Mouse (Mus musculus): Measurements from ENCODE around the gene Cxcl9. TPM values are rescaled to one million over a fixed set of nuclear protein-coding genes. Genes with fewer than 3 reads are reported as not detected.

The Cxcl9 gene
- polyA plus RNA-seq, 1 experiment from 2014 or later: not detected

- 90% methylated on average over 13 of the region's 13 CpGs for WGBS
- no peak for ATAC-seq
- H3K27me3 ChIP-seq (replicated peaks; ENCODE audit: control insufficient read depth, insufficient read depth, low read length): no peaks in the 10 kb centered on the region
- no peaks in the 10 kb centered on the region for H3K4me1 ChIP-seq (ENCODE audit: control insufficient read depth, insufficient read depth, low read depth, low read length)
- no peak overlapping the region for H3K9ac ChIP-seq (ENCODE audit: low read depth, low read length)
- H3K4me3 ChIP-seq (ENCODE audit: low read length): no peak overlapping the region
- H3K27ac ChIP-seq (ENCODE audit: low read depth, low read length): no peak overlapping the region
- no peaks in the 10 kb centered on the region for H3K9me3 ChIP-seq (ENCODE audit: control insufficient read depth, low read length)
- peaks cover 58% of the 10 kb centered on the region for H3K36me3 ChIP-seq (ENCODE audit: control insufficient read depth, insufficient read depth, low read length)
- H3K4me2 ChIP-seq (ENCODE audit: low read length): no peak overlapping the region
Observed at GRCm38 (mm10) chr5:92302149-92302840, 25.6 kb downstream of the Cxcl9 start.

GRCm38 (mm10) chr5:92294525-92294924 lies 33.4 kb downstream of the Cxcl9 start:
- no peak for ATAC-seq
- Histone ChIP-seq H3K27ac (ENCODE audit: low read depth, low read length) (no peak overlapping the region), H3K9me3 (ENCODE audit: control insufficient read depth, low read length) (no peaks in the 10 kb centered on the region), H3K36me3 (ENCODE audit: control insufficient read depth, insufficient read depth, low read length) (peaks cover 42% of the 10 kb centered on the region), H3K4me1 (ENCODE audit: control insufficient read depth, insufficient read depth, low read depth, low read length) (no peaks in the 10 kb centered on the region), H3K9ac (ENCODE audit: low read depth, low read length) (no peak overlapping the region), H3K27me3 (replicated peaks; ENCODE audit: control insufficient read depth, insufficient read depth, low read length) (no peaks in the 10 kb centered on the region), H3K4me3 (ENCODE audit: low read length) (no peak overlapping the region), H3K4me2 (ENCODE audit: low read length) (no peak overlapping the region)
- WGBS: 87% methylated on average over 2 of the region's 2 CpGs

DNA sequence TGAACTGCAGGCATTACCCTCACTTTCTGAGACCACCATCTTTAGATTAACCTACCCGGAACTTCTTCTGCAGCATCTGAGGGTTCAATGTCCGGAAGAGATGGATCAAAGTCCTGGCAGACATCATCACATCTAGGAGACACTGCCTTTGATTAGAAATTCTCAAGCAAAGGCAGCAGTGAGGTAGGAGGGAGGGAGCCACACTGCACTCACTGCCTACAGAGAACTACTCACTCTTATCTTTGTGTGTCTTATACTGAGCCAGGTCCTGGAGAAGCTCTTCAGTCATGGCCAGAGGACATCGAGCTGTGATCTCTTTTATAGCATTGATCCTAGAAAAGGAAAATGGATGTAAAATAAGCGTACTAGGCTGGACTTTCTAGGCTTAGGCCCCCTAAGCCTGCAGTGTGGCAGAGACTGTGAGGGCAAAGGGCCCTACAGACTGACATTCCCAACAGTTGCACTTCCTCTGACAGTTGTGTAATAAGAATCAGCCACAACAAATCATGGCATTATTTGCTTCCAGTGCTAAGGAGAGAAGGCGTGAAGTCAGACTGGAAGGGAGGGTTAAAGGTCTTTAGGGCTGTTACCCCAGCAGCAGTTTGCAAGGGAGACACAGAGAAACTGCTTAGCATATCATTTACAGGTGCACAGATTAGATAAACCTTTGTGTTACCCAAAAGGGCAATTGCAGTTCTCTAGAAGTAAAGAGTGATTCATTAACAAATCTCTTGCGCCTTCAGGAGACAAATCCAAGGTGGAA lies 36.0 kb downstream of the Cxcl9 start:
- 94% methylated on average over 6 of the region's 6 CpGs for WGBS
- H3K9me3 ChIP-seq (ENCODE audit: control insufficient read depth, low read length): no peaks in the 10 kb centered on the region
- H3K9ac ChIP-seq (ENCODE audit: low read depth, low read length): no peak overlapping the region
- no peak overlapping the region for H3K4me3 ChIP-seq (ENCODE audit: low read length)
- no peak for ATAC-seq
- H3K36me3 ChIP-seq (ENCODE audit: control insufficient read depth, insufficient read depth, low read length): peaks cover 39% of the 10 kb centered on the region
- H3K27ac ChIP-seq (ENCODE audit: low read depth, low read length): no peak overlapping the region
- H3K4me1 ChIP-seq (ENCODE audit: control insufficient read depth, insufficient read depth, low read depth, low read length): no peaks in the 10 kb centered on the region
- H3K27me3 ChIP-seq (replicated peaks; ENCODE audit: control insufficient read depth, insufficient read depth, low read length): no peaks in the 10 kb centered on the region
- no peak overlapping the region for H3K4me2 ChIP-seq (ENCODE audit: low read length)

DNA sequence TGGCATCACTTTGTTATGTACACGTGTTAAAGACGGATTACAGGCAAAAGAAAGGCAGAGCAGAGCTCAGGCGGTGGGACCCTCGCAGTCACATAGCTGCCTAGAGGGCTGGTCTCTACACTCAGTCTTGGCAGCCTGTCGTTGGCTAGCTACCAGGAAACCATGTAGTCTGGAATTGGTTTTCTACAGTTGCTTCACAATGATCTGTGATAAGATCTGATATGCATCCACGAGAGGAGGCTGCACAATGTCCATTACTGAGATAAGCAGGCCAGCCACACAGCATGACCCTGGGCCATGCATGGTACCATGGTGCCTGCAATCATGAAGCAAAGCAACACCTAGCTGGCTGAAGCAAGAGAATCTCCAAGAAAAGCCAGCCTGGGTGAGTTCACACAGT lies 40.0 kb downstream of the Cxcl9 start:
- no peaks in the 10 kb centered on the region for H3K27me3 ChIP-seq (replicated peaks; ENCODE audit: control insufficient read depth, insufficient read depth, low read length)
- ATAC-seq: no peak
- WGBS: 86% methylated on average over 6 of the region's 6 CpGs
- H3K4me3 ChIP-seq (ENCODE audit: low read length): no peak overlapping the region
- H3K9ac ChIP-seq (ENCODE audit: low read depth, low read length): no peak overlapping the region
- no peaks in the 10 kb centered on the region for H3K4me1 ChIP-seq (ENCODE audit: control insufficient read depth, insufficient read depth, low read depth, low read length)
- no peak overlapping the region for H3K27ac ChIP-seq (ENCODE audit: low read depth, low read length)
- peaks cover 37% of the 10 kb centered on the region for H3K36me3 ChIP-seq (ENCODE audit: control insufficient read depth, insufficient read depth, low read length)
- no peak overlapping the region for H3K4me2 ChIP-seq (ENCODE audit: low read length)
- H3K9me3 ChIP-seq (ENCODE audit: control insufficient read depth, low read length): no peaks in the 10 kb centered on the region

GRCm38 (mm10) chr5:92283107-92283506 lies 44.8 kb downstream of the Cxcl9 start:
- Histone ChIP-seq H3K27ac (ENCODE audit: low read depth, low read length) (no peak overlapping the region), H3K36me3 (ENCODE audit: control insufficient read depth, insufficient read depth, low read length) (peaks cover 16% of the 10 kb centered on the region), H3K4me2 (ENCODE audit: low read length) (no peak overlapping the region), H3K27me3 (replicated peaks; ENCODE audit: control insufficient read depth, insufficient read depth, low read length) (no peaks in the 10 kb centered on the region), H3K9me3 (ENCODE audit: control insufficient read depth, low read length) (no peaks in the 10 kb centered on the region), H3K4me3 (ENCODE audit: low read length) (no peak overlapping the region), H3K4me1 (ENCODE audit: control insufficient read depth, insufficient read depth, low read depth, low read length) (peaks cover 5% of the 10 kb centered on the region), H3K9ac (ENCODE audit: low read depth, low read length) (no peak overlapping the region)
- 77% methylated on average over 3 of the region's 3 CpGs for WGBS
- ATAC-seq: no peak

GRCm38 (mm10) chr5:92282571-92282970 lies 45.3 kb downstream of the Cxcl9 start:
- Histone ChIP-seq H3K4me2 (ENCODE audit: low read length) (no peak overlapping the region), H3K4me1 (ENCODE audit: control insufficient read depth, insufficient read depth, low read depth, low read length) (peaks cover 5% of the 10 kb centered on the region), H3K9ac (ENCODE audit: low read depth, low read length) (no peak overlapping the region), H3K27ac (ENCODE audit: low read depth, low read length) (no peak overlapping the region), H3K36me3 (ENCODE audit: control insufficient read depth, insufficient read depth, low read length) (peaks cover 10% of the 10 kb centered on the region), H3K27me3 (replicated peaks; ENCODE audit: control insufficient read depth, insufficient read depth, low read length) (no peaks in the 10 kb centered on the region), H3K9me3 (ENCODE audit: control insufficient read depth, low read length) (no peaks in the 10 kb centered on the region), H3K4me3 (ENCODE audit: low read length) (no peak overlapping the region)
- WGBS: 80% methylated on average over 4 of the region's 4 CpGs
- ATAC-seq: no peak

- WGBS: 88% methylated on average over 10 of the region's 10 CpGs
- Histone ChIP-seq H3K27me3 (replicated peaks; ENCODE audit: control insufficient read depth, insufficient read depth, low read length) (no peaks in the 10 kb centered on the region), H3K9ac (ENCODE audit: low read depth, low read length) (no peak overlapping the region), H3K4me3 (ENCODE audit: low read length) (no peak overlapping the region), H3K27ac (ENCODE audit: low read depth, low read length) (no peak overlapping the region), H3K9me3 (ENCODE audit: control insufficient read depth, low read length) (no peaks in the 10 kb centered on the region), H3K36me3 (ENCODE audit: control insufficient read depth, insufficient read depth, low read length) (no peaks in the 10 kb centered on the region), H3K4me1 (ENCODE audit: control insufficient read depth, insufficient read depth, low read depth, low read length) (peaks cover 5% of the 10 kb centered on the region), H3K4me2 (ENCODE audit: low read length) (no peak overlapping the region)
- ATAC-seq: no peak
Observed at GRCm38 (mm10) chr5:92278942-92279537, 48.8 kb downstream of the Cxcl9 start.

- Histone ChIP-seq H3K36me3 (ENCODE audit: control insufficient read depth, insufficient read depth, low read length) (no peaks in the 10 kb centered on the region), H3K27me3 (replicated peaks; ENCODE audit: control insufficient read depth, insufficient read depth, low read length) (no peaks in the 10 kb centered on the region), H3K9me3 (ENCODE audit: control insufficient read depth, low read length) (no peaks in the 10 kb centered on the region), H3K4me3 (ENCODE audit: low read length) (peak within 1 kb of the TSS; percentile 67), H3K4me2 (ENCODE audit: low read length) (peak within 1 kb of the TSS; percentile 86), H3K27ac (ENCODE audit: low read depth, low read length) (peak within 1 kb of the TSS; percentile 69), H3K9ac (ENCODE audit: low read depth, low read length) (peak within 1 kb of the TSS; percentile 73), H3K4me1 (ENCODE audit: control insufficient read depth, insufficient read depth, low read depth, low read length) (peaks cover 5% of the 10 kb centered on the region)
- peak; percentile 91 for ATAC-seq
- WGBS: 3% methylated on average over 52 of the region's 54 CpGs
Observed at GRCm38 (mm10) chr5:92277437-92278394, 50.2 kb downstream of the Cxcl9 start, which contains the start of gene Naaa. Naaa (minus strand) TSS chr5:92278170.
